Mouse (Mus musculus) limb, embryonic 12.5 days (tissue): ENCODE data around the gene Fam193a. TPM values are rescaled to one million over a fixed set of nuclear protein-coding genes. Genes with fewer than 3 reads are reported as not detected.

ENCODE experiments used
- ATAC-seq: fragments of 200-750 bp; cut with Nextera tagmentation; 2 replicates; pipeline ENCODE4 v1.8.0; 2017; ENCODE audit warnings: low read depth, moderate TSS enrichment; ENCODE audit not compliant: insufficient number of reproducible peaks, insufficient read depth, low FRiP score, low TSS enrichment
- H3K27ac ChIP-seq: fragments of 300-500 bp; sonication (generic); 2 replicates; pipeline ENCODE4 v1.5.1; 2016; ENCODE audit warnings: mild to moderate bottlenecking, moderate library complexity
- H3K27me3 ChIP-seq: fragments of 300-500 bp; sonication (generic); 2 replicates; pipeline ENCODE4 v1.6.1; 2016; ENCODE audit warnings: mild to moderate bottlenecking, moderate library complexity
- H3K36me3 ChIP-seq: fragments of 300-500 bp; sonication (generic); 2 replicates; pipeline ENCODE4 v1.6.1; 2016; ENCODE audit warnings: mild to moderate bottlenecking, moderate library complexity
- H3K4me1 ChIP-seq: fragments of 300-500 bp; sonication (generic); replicated peaks from 2 replicates; pipeline ENCODE4 v1.6.1; 2016
- H3K4me2 ChIP-seq: fragments of 300-500 bp; sonication (generic); 2 replicates; pipeline ENCODE4 v1.6.1; 2016; ENCODE audit warnings: mild to moderate bottlenecking, moderate library complexity
- H3K4me3 ChIP-seq: fragments of 300-500 bp; sonication (generic); replicated peaks from 2 replicates; pipeline ENCODE4 v1.5.1; 2016; ENCODE audit warnings: mild to moderate bottlenecking
- H3K9ac ChIP-seq: fragments of 300-500 bp; sonication (generic); replicated peaks from 2 replicates; pipeline ENCODE4 v1.6.1; 2016; ENCODE audit warnings: mild to moderate bottlenecking, moderate library complexity
- H3K9me3 ChIP-seq: fragments of 300-500 bp; sonication (generic); 2 replicates; pipeline ENCODE4 v1.6.1; 2016; ENCODE audit warnings: mild to moderate bottlenecking, moderate library complexity
- WGBS: fragments of 180-500 bp; shearing (Covaris S2); methylation state at CpG from one replicate; pipeline ENCODE4 v1.1.7; 2016; 5-methylcytosine and 5-hydroxymethylcytosine counted together
- polyA plus RNA-seq: library from polyadenylated mRNA; unstranded; fragments of >200 nt; fragmentation: Nextera tagmentation; extraction: Ambion mirVana; gene quantifications from 2 replicates; pipeline ENCODE4 v1.2.1, GENCODE M21; 2016

The Fam193a gene
- polyA plus RNA-seq, 1 experiment from 2014 or later, result 19.8 TPM

DNA sequence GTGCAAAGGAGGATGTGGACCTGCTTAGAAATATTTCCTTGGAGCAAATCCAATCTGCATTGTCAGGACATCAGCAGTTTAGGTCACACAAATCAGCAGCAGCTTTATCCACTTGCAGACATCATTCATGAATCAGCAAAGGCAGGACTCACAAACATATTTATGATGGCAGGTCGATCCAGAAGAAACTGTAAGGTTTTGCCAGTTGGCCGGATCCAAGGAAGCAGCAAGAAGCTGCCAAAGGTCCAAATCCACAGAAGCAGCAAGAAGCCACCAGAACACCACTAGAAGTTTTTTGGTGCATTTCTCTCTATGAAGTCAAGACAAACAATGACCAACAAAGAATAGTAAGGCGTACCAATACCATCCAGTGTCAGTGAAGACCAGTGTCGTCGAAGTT is 15.9 kb downstream of the Fam193a start:
- Histone ChIP-seq H3K36me3 (peaks cover 13% of the 10 kb centered on the region), H3K9me3 (peaks cover 21% of the 10 kb centered on the region), H3K27ac (no peak overlapping the region), H3K4me2 (no peak overlapping the region), H3K9ac (no peak overlapping the region), H3K4me1 (no peaks in the 10 kb centered on the region), H3K4me3 (no peak overlapping the region), H3K27me3 (no peaks in the 10 kb centered on the region)
- ATAC-seq, result no peak
- WGBS, result 98% methylated on average over 5 of the region's 5 CpGs

DNA sequence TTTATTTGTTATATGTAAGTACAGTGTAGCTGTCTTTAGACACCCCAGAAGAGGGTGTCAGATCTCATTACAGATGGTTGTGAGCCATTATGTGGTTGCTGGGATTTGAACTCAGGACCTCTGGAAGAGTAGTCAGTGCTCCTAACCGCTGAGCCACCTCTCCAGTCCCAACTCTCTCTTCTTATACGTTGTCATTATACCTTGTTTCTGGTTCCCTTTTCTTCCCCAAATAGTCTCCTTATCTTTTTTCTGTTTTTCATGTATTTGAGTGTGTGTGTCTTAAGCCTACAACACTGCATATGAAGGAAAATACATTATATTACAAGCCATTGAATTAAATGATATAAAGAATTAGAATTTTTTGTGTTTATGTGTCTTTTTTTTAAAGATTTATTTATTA is 17.0 kb downstream of the Fam193a start:
- no peak overlapping the region for H3K4me2 ChIP-seq
- peaks cover 21% of the 10 kb centered on the region for H3K9me3 ChIP-seq
- ATAC-seq, result no peak
- H3K4me1 ChIP-seq, result no peaks in the 10 kb centered on the region
- no peak overlapping the region for H3K4me3 ChIP-seq
- H3K27ac ChIP-seq, result no peak overlapping the region
- WGBS, result 98% methylated on average over 2 of the region's 2 CpGs
- no peaks in the 10 kb centered on the region for H3K27me3 ChIP-seq
- no peak overlapping the region for H3K9ac ChIP-seq
- peaks cover 13% of the 10 kb centered on the region for H3K36me3 ChIP-seq

DNA sequence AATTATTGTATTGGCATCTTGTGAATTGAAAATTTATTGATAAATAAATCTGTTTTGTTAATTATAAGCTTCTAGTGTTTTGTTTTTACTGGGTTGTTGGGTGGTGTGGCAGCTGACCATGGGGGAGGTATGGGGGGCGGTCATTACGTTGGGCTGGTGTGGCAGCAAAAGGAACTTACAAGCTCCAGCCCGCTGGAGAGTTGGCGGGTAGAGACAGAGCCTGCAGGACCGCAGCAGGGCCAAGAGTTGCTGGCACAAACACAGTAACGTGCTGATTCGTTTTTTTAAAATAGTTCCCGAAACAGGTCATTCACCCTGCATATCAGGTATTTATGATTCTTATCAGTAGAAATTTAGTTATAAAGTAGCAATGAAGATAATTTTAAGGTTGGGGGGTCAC is 23.5 kb downstream of the Fam193a start:
- ATAC-seq, result no peak
- Histone ChIP-seq H3K27ac (no peak overlapping the region), H3K4me1 (no peaks in the 10 kb centered on the region), H3K36me3 (no peaks in the 10 kb centered on the region), H3K4me3 (no peak overlapping the region), H3K4me2 (no peak overlapping the region), H3K27me3 (no peaks in the 10 kb centered on the region), H3K9me3 (no peaks in the 10 kb centered on the region), H3K9ac (no peak overlapping the region)
- WGBS, result 94% methylated on average over 8 of the region's 8 CpGs

DNA sequence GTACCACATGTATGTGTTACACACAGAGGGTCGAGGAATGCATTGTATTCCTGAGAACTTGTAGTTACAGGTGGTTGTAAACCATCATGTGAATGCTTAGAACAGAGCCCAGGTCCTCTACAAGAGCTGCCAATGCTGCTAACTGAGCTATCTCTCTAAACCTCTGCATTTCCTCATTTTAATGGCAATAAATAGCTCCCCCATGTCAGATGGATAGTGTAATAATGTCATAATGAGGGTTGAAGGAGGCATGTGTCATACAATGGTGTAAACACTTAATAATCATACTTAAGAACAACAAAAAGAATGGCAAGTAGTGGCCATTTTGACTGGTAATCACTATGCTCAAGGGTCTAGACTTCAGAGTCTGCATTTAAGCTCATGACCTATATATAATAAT is 25.6 kb downstream of the Fam193a start:
- Histone ChIP-seq H3K4me2 (no peak overlapping the region), H3K27ac (no peak overlapping the region), H3K9me3 (no peaks in the 10 kb centered on the region), H3K36me3 (no peaks in the 10 kb centered on the region), H3K4me3 (no peak overlapping the region), H3K9ac (no peak overlapping the region), H3K27me3 (no peaks in the 10 kb centered on the region), H3K4me1 (no peaks in the 10 kb centered on the region)
- no peak for ATAC-seq
- 88% methylated on average over 1 of the region's 1 CpGs for WGBS

DNA sequence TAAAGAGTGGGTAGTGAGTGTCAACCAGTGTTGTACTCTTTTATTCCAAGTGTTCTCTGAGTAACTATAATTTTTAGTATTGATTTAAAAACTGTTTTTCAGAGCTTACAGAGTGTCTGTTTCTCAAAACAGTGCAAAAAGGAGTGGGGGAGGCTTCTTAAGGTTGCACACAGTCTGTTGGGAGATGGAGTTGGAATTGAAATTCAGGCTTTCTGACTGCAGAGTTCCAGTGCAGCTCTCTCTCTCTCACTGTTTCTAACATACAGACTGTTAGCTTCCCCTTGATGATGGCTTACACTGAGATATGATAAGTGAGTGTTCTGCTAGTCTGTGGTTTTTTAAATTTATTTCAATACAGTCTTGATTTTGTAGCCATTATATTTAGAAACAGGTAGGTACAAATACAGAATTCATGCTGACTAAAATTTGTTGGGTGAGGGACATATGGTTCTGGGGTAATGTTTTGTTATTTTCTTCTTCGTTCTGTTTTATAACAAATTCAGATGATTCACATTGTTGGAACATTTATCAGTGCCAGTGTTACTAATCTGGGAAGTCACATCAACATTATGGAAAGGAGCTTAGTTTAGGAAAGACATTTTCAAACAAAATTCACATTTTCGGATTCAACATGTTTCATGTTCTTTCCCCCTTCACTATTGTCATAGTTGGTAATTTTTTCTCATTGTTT is 26.3 kb downstream of the Fam193a start:
- H3K4me1 ChIP-seq, result no peaks in the 10 kb centered on the region
- H3K36me3 ChIP-seq, result no peaks in the 10 kb centered on the region
- no peak overlapping the region for H3K27ac ChIP-seq
- 86% methylated on average over 2 of the region's 2 CpGs for WGBS
- H3K4me2 ChIP-seq, result no peak overlapping the region
- no peak for ATAC-seq
- H3K9me3 ChIP-seq, result no peaks in the 10 kb centered on the region
- H3K9ac ChIP-seq, result no peak overlapping the region
- H3K27me3 ChIP-seq, result no peaks in the 10 kb centered on the region
- H3K4me3 ChIP-seq, result no peak overlapping the region

DNA sequence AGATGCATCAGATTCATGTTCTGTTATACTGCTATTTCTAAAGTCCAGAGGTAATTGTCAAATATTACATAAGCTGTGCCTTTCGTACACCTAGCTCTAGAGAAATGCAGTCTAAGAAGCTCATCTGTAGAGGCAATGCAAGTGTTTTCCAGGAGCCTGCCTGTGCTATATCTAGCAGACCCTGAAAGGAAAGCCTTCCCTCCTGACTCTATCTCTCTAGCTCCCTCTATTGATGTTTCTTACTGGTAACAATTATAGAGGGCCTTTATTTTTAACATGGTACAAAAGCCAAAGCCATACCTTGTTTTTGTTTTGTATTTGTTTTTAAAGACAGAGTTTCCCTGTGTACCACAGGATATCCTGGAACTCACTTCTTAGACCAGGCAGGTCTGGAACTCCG is 28.1 kb downstream of the Fam193a start:
- Histone ChIP-seq H3K27me3 (no peaks in the 10 kb centered on the region), H3K4me3 (no peak overlapping the region), H3K4me1 (no peaks in the 10 kb centered on the region), H3K9me3 (no peaks in the 10 kb centered on the region), H3K4me2 (no peak overlapping the region), H3K9ac (no peak overlapping the region), H3K27ac (no peak overlapping the region), H3K36me3 (no peaks in the 10 kb centered on the region)
- no peak for ATAC-seq
- WGBS, result 97% methylated on average over 2 of the region's 2 CpGs

DNA sequence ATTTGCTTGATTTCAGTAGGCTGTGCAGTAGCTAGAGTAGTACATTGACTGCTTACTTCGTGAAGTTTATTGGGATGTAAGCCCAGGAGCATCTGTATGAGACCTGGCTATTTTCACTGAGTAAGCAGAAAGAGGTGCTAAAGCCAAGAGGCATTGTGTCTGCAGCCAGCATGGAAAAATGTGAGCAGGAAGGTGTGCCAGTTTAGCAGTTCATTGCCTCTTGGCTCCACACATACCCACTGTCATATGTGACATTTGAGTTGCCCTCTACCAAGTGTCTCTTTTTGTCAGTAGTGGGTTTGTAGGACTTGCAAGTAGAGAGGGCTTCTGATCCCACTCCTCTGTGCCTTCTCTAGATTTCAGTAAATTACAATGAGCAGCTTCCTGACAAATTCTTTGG is 28.6 kb downstream of the Fam193a start:
- Histone ChIP-seq H3K27me3 (no peaks in the 10 kb centered on the region), H3K4me1 (no peaks in the 10 kb centered on the region), H3K36me3 (no peaks in the 10 kb centered on the region), H3K4me3 (no peak overlapping the region), H3K9me3 (no peaks in the 10 kb centered on the region), H3K27ac (no peak overlapping the region), H3K4me2 (no peak overlapping the region), H3K9ac (no peak overlapping the region)
- WGBS, result 82% methylated on average over 1 of the region's 1 CpGs
- ATAC-seq, result no peak

DNA sequence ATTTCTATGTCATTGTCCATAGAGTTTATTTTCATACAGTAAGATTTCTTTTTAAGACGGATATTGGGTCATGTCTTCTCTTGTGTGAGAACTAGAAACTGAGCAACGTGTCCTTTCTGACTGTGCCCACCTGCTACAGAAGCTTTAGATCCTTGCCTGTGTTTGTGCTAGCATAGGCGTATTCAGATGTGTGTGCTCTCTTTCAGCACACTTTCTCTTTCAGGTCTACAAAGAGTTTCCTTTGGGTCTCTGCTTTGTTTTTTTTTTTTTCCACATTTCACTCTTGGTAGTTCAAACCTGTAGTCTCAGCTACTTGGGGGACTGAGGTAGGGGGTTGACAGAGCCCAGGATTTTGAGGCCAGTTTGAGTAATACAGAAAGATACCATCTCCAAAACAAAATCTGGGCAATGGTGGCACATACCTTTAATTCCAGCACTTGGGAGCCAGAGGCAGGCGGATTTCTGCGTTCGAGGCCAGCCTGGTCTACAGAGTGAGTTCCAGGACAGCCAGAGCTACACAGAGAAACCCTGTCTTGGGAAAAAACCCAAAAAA is 37.7 kb downstream of the Fam193a start:
- Histone ChIP-seq H3K36me3 (peaks cover 9% of the 10 kb centered on the region), H3K4me2 (no peak overlapping the region), H3K4me1 (no peaks in the 10 kb centered on the region), H3K27ac (no peak overlapping the region), H3K9me3 (no peaks in the 10 kb centered on the region), H3K27me3 (no peaks in the 10 kb centered on the region), H3K9ac (no peak overlapping the region), H3K4me3 (no peak overlapping the region)
- 91% methylated on average over 6 of the region's 6 CpGs for WGBS
- no peak for ATAC-seq

DNA sequence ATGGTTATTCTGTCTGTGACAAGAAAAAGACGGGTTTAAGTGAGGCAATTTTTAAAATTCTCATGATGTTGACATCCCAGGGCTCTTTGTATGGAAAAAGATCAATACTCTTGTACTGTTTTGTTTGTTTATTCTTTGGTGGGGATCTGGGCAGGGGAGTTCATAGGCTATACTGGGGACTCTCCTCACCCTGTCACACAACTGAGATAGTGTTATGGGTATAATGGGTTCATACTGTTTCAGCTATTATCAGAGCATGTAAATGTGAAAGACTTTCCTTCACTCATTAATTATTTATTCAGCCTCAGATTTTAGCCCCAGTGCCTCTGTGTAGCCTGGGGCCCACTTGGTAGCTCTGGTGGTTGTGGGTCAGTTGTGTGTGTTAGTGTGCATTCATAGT is 39.3 kb downstream of the Fam193a start:
- WGBS, result 87% methylated on average over 1 of the region's 1 CpGs
- H3K27me3 ChIP-seq, result no peaks in the 10 kb centered on the region
- H3K4me1 ChIP-seq, result no peaks in the 10 kb centered on the region
- H3K4me2 ChIP-seq, result no peak overlapping the region
- no peak overlapping the region for H3K4me3 ChIP-seq
- H3K27ac ChIP-seq, result no peak overlapping the region
- H3K9ac ChIP-seq, result no peak overlapping the region
- peaks cover 17% of the 10 kb centered on the region for H3K36me3 ChIP-seq
- no peak for ATAC-seq
- no peaks in the 10 kb centered on the region for H3K9me3 ChIP-seq

DNA sequence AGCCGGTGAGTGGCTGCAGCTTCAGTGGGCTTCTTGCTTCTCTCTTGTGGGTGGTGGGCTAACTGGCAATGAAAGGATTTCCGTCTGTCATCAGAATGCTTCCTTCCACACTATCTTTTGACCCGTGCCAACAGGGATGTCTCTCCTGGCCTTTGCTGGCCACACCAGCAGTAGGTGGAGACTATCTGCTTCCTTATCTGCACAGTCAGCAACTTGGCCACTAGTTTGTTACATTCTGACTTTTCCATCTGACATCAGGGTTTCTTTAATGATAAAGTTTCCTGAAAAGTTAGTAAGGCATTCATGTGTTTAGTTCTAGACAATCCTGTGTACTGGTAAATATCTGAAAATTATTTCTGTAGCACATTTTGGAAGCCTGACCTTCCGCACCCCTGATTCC is 41.1 kb downstream of the Fam193a start:
- Histone ChIP-seq H3K27ac (no peak overlapping the region), H3K4me2 (no peak overlapping the region), H3K9me3 (no peaks in the 10 kb centered on the region), H3K4me1 (no peaks in the 10 kb centered on the region), H3K27me3 (no peaks in the 10 kb centered on the region), H3K36me3 (peaks cover 17% of the 10 kb centered on the region), H3K9ac (no peak overlapping the region), H3K4me3 (no peak overlapping the region)
- ATAC-seq, result no peak
- WGBS, result 95% methylated on average over 4 of the region's 4 CpGs

DNA sequence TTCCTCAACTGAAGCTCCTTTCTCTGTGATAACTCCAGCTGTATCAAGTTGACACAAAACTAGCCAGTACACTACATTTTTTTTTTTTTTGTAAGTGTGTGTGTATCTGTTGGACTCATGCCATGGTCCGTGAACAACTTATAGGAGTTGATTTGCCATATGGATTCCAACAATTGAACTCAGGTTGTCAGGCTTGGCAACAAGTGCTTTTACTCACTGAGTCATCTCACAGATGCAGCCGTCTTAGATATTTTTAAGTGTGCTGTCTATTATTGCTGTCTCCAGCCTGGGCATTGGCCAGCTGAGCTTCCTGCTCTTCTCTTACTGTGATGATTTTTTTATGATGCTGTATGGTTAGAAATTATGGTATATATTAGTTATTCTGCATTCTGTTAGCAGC is 44.2 kb downstream of the Fam193a start:
- H3K9ac ChIP-seq, result no peak overlapping the region
- WGBS, result 93% methylated on average over 2 of the region's 2 CpGs
- no peaks in the 10 kb centered on the region for H3K9me3 ChIP-seq
- no peak overlapping the region for H3K27ac ChIP-seq
- no peak overlapping the region for H3K4me3 ChIP-seq
- no peak overlapping the region for H3K4me2 ChIP-seq
- ATAC-seq, result no peak
- H3K36me3 ChIP-seq, result peaks cover 29% of the 10 kb centered on the region
- no peaks in the 10 kb centered on the region for H3K4me1 ChIP-seq
- H3K27me3 ChIP-seq, result no peaks in the 10 kb centered on the region
